Mouse (Mus musculus): Measurements from ENCODE around the gene Aplnr. TPM values are rescaled to one million over a fixed set of nuclear protein-coding genes. Genes with fewer than 3 reads are reported as not detected.
A peak's percentile ranks its signal among the peaks of the same experiment; 100 is the strongest.

The Aplnr gene
- polyA plus RNA-seq, 1 experiment from 2014 or later: 23.9 TPM

- 65% methylated on average over 1 of the region's 1 CpGs for WGBS
- Histone ChIP-seq H3K4me2 (ENCODE audit: low read length) (no peak overlapping the region), H3K9me3 (ENCODE audit: control insufficient read depth, low read length) (no peaks in the 10 kb centered on the region), H3K9ac (ENCODE audit: low read depth, low read length) (no peak overlapping the region), H3K4me3 (ENCODE audit: low read length) (no peak overlapping the region), H3K27ac (ENCODE audit: low read depth, low read length) (no peak overlapping the region), H3K27me3 (replicated peaks; ENCODE audit: control insufficient read depth, insufficient read depth, low read length) (no peaks in the 10 kb centered on the region), H3K4me1 (ENCODE audit: control insufficient read depth, insufficient read depth, low read depth, low read length) (no peaks in the 10 kb centered on the region), H3K36me3 (ENCODE audit: control insufficient read depth, insufficient read depth, low read length) (no peaks in the 10 kb centered on the region)
- ATAC-seq: no peak
These were observed 926 bp upstream of the Aplnr start for GRCm38 (mm10) chr2:85135099-85135498.

- H3K4me2 ChIP-seq (ENCODE audit: low read length): no peak overlapping the region
- H3K27ac ChIP-seq (ENCODE audit: low read depth, low read length): no peak overlapping the region
- H3K9me3 ChIP-seq (ENCODE audit: control insufficient read depth, low read length): no peaks in the 10 kb centered on the region
- H3K36me3 ChIP-seq (ENCODE audit: control insufficient read depth, insufficient read depth, low read length): no peaks in the 10 kb centered on the region
- no peaks in the 10 kb centered on the region for H3K4me1 ChIP-seq (ENCODE audit: control insufficient read depth, insufficient read depth, low read depth, low read length)
- ATAC-seq: no peak
- H3K27me3 ChIP-seq (replicated peaks; ENCODE audit: control insufficient read depth, insufficient read depth, low read length): no peaks in the 10 kb centered on the region
- no peak overlapping the region for H3K9ac ChIP-seq (ENCODE audit: low read depth, low read length)
- WGBS: 90% methylated on average over 21 of the region's 21 CpGs
- peak overlapping the region; percentile 8; the same call in 1 of the 2 replicates for H3K4me3 ChIP-seq (ENCODE audit: low read length)
These were observed 951 bp downstream of the Aplnr start for GRCm38 (mm10) chr2:85136831-85137520.

- no peak for ATAC-seq
- no peaks in the 10 kb centered on the region for H3K9me3 ChIP-seq (ENCODE audit: control insufficient read depth, low read length)
- no peak overlapping the region for H3K27ac ChIP-seq (ENCODE audit: low read depth, low read length)
- no peaks in the 10 kb centered on the region for H3K36me3 ChIP-seq (ENCODE audit: control insufficient read depth, insufficient read depth, low read length)
- H3K4me3 ChIP-seq (ENCODE audit: low read length): peak overlapping the region; percentile 8; the same call in 1 of the 2 replicates
- no peak overlapping the region for H3K9ac ChIP-seq (ENCODE audit: low read depth, low read length)
- H3K4me1 ChIP-seq (ENCODE audit: control insufficient read depth, insufficient read depth, low read depth, low read length): no peaks in the 10 kb centered on the region
- H3K27me3 ChIP-seq (replicated peaks; ENCODE audit: control insufficient read depth, insufficient read depth, low read length): no peaks in the 10 kb centered on the region
- no peak overlapping the region for H3K4me2 ChIP-seq (ENCODE audit: low read length)
- 77% methylated on average over 10 of the region's 10 CpGs for WGBS
These were observed 1.6 kb downstream of the Aplnr start for GRCm38 (mm10) chr2:85137601-85138140.

- no peak overlapping the region for H3K9ac ChIP-seq (ENCODE audit: low read depth, low read length)
- WGBS: 29% methylated on average over 2 of the region's 2 CpGs
- no peaks in the 10 kb centered on the region for H3K36me3 ChIP-seq (ENCODE audit: control insufficient read depth, insufficient read depth, low read length)
- no peak overlapping the region for H3K27ac ChIP-seq (ENCODE audit: low read depth, low read length)
- H3K4me2 ChIP-seq (ENCODE audit: low read length): no peak overlapping the region
- no peaks in the 10 kb centered on the region for H3K27me3 ChIP-seq (replicated peaks; ENCODE audit: control insufficient read depth, insufficient read depth, low read length)
- no peak for ATAC-seq
- H3K9me3 ChIP-seq (ENCODE audit: control insufficient read depth, low read length): no peaks in the 10 kb centered on the region
- H3K4me1 ChIP-seq (ENCODE audit: control insufficient read depth, insufficient read depth, low read depth, low read length): no peaks in the 10 kb centered on the region
- no peak overlapping the region for H3K4me3 ChIP-seq (ENCODE audit: low read length)
These were observed 2.1 kb downstream of the Aplnr start for GRCm38 (mm10) chr2:85138143-85138542.

GRCm38 (mm10) chr2:85139393-85139792 lies 3.4 kb downstream of the Aplnr start:
- Histone ChIP-seq H3K27ac (ENCODE audit: low read depth, low read length) (no peak overlapping the region), H3K36me3 (ENCODE audit: control insufficient read depth, insufficient read depth, low read length) (no peaks in the 10 kb centered on the region), H3K9ac (ENCODE audit: low read depth, low read length) (no peak overlapping the region), H3K27me3 (replicated peaks; ENCODE audit: control insufficient read depth, insufficient read depth, low read length) (no peaks in the 10 kb centered on the region), H3K4me1 (ENCODE audit: control insufficient read depth, insufficient read depth, low read depth, low read length) (no peaks in the 10 kb centered on the region), H3K4me2 (ENCODE audit: low read length) (no peak overlapping the region), H3K9me3 (ENCODE audit: control insufficient read depth, low read length) (no peaks in the 10 kb centered on the region), H3K4me3 (ENCODE audit: low read length) (no peak overlapping the region)
- ATAC-seq: no peak
- WGBS: 56% methylated on average over 4 of the region's 4 CpGs

GRCm38 (mm10) chr2:85139846-85140245 lies 3.8 kb downstream of the Aplnr start:
- 73% methylated on average over 7 of the region's 7 CpGs for WGBS
- H3K4me2 ChIP-seq (ENCODE audit: low read length): no peak overlapping the region
- H3K36me3 ChIP-seq (ENCODE audit: control insufficient read depth, insufficient read depth, low read length): no peaks in the 10 kb centered on the region
- no peak overlapping the region for H3K4me3 ChIP-seq (ENCODE audit: low read length)
- no peaks in the 10 kb centered on the region for H3K9me3 ChIP-seq (ENCODE audit: control insufficient read depth, low read length)
- no peak overlapping the region for H3K27ac ChIP-seq (ENCODE audit: low read depth, low read length)
- H3K27me3 ChIP-seq (replicated peaks; ENCODE audit: control insufficient read depth, insufficient read depth, low read length): no peaks in the 10 kb centered on the region
- no peak for ATAC-seq
- no peak overlapping the region for H3K9ac ChIP-seq (ENCODE audit: low read depth, low read length)
- no peaks in the 10 kb centered on the region for H3K4me1 ChIP-seq (ENCODE audit: control insufficient read depth, insufficient read depth, low read depth, low read length)

- Histone ChIP-seq H3K4me3 (ENCODE audit: low read length) (no peak overlapping the region), H3K4me2 (ENCODE audit: low read length) (no peak overlapping the region), H3K27me3 (replicated peaks; ENCODE audit: control insufficient read depth, insufficient read depth, low read length) (no peaks in the 10 kb centered on the region), H3K36me3 (ENCODE audit: control insufficient read depth, insufficient read depth, low read length) (no peaks in the 10 kb centered on the region), H3K27ac (ENCODE audit: low read depth, low read length) (no peak overlapping the region), H3K4me1 (ENCODE audit: control insufficient read depth, insufficient read depth, low read depth, low read length) (no peaks in the 10 kb centered on the region), H3K9me3 (ENCODE audit: control insufficient read depth, low read length) (no peaks in the 10 kb centered on the region), H3K9ac (ENCODE audit: low read depth, low read length) (no peak overlapping the region)
- ATAC-seq: no peak
These were observed 4.8 kb downstream of the Aplnr start for GRCm38 (mm10) chr2:85140833-85141232.

- no peaks in the 10 kb centered on the region for H3K4me1 ChIP-seq (ENCODE audit: control insufficient read depth, insufficient read depth, low read depth, low read length)
- WGBS: 87% methylated on average over 2 of the region's 2 CpGs
- ATAC-seq: no peak
- no peaks in the 10 kb centered on the region for H3K27me3 ChIP-seq (replicated peaks; ENCODE audit: control insufficient read depth, insufficient read depth, low read length)
- H3K4me3 ChIP-seq (ENCODE audit: low read length): no peak overlapping the region
- H3K9ac ChIP-seq (ENCODE audit: low read depth, low read length): no peak overlapping the region
- H3K36me3 ChIP-seq (ENCODE audit: control insufficient read depth, insufficient read depth, low read length): no peaks in the 10 kb centered on the region
- no peak overlapping the region for H3K4me2 ChIP-seq (ENCODE audit: low read length)
- no peaks in the 10 kb centered on the region for H3K9me3 ChIP-seq (ENCODE audit: control insufficient read depth, low read length)
- no peak overlapping the region for H3K27ac ChIP-seq (ENCODE audit: low read depth, low read length)
These were observed 8.9 kb downstream of the Aplnr start for GRCm38 (mm10) chr2:85144908-85145307.

- Histone ChIP-seq H3K9ac (ENCODE audit: low read depth, low read length) (no peak overlapping the region), H3K27me3 (replicated peaks; ENCODE audit: control insufficient read depth, insufficient read depth, low read length) (no peaks in the 10 kb centered on the region), H3K4me1 (ENCODE audit: control insufficient read depth, insufficient read depth, low read depth, low read length) (no peaks in the 10 kb centered on the region), H3K4me3 (ENCODE audit: low read length) (no peak overlapping the region), H3K4me2 (ENCODE audit: low read length) (no peak overlapping the region), H3K27ac (ENCODE audit: low read depth, low read length) (no peak overlapping the region), H3K36me3 (ENCODE audit: control insufficient read depth, insufficient read depth, low read length) (no peaks in the 10 kb centered on the region), H3K9me3 (ENCODE audit: control insufficient read depth, low read length) (no peaks in the 10 kb centered on the region)
- WGBS: 86% methylated on average over 3 of the region's 3 CpGs
- no peak for ATAC-seq
These were observed 9.3 kb downstream of the Aplnr start for GRCm38 (mm10) chr2:85145346-85145745.

Data from hindbrain, embryonic 16.5 days (tissue).